ENCODE assay signal across 32 mouse cellular contexts in the genomic region with DNA sequence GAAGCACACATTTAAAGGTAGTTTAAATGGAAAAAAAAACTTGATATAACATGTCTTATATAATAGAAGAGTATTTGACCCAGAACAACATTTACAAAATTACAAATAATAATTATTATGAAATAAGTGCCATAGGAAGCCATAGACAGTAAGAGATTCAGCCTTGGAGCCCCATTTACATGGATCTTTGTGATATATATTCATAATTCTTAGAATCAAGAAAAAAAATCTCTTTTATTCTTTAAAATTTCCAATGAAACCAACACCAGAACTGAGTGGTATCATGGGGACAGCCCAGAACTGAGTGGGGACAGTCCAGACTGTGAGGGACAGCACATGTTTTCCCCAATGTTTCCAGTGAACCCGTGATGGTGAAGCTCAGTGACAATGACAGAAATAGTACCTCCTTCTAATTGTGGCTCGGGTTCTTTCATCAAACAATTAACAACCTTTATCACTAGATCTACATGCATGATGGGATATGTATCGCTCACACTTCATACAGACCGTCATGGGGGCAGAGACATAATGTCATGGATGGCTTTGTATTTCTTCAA.
"Had no signal": no experiment of that assay in that cellular context is flagged by ENCODE, and none has a peak within 500 bp of the region (broad histone marks: within the 10 kb centered on the region; RNA-seq: fewer than 3 reads in every experiment).

No protein-coding gene starts in this region.

- DNase-seq: heart, postnatal 10 days; heart, postnatal 14 days; heart, postnatal 36 days; heart, postnatal 4 days; kidney, adult 11 months; kidney, adult 18-20 months; kidney, adult 2 months; kidney, adult 8-10 months; kidney, adult 9 months; kidney, postnatal 10 days; kidney, postnatal 14 days; kidney, postnatal 25 days; kidney, postnatal 36 days; kidney, postnatal 4 days; layer of hippocampus, adult 9-11 months; layer of hippocampus, postnatal 36 days had no signal

- H3K9ac ChIP-seq: heart, embryonic 12.5 days; heart, embryonic 13.5 days; heart, embryonic 15.5 days; hindbrain, embryonic 12.5 days; hindbrain, embryonic 13.5 days; hindbrain, embryonic 14.5 days; hindbrain, embryonic 15.5 days; intestine, embryonic 15.5 days; kidney, embryonic 15.5 days had no signal

- H3K27me3 ChIP-seq: heart, embryonic 12.5 days; heart, embryonic 13.5 days; heart, embryonic 15.5 days; hindbrain, embryonic 15.5 days; intestine, embryonic 15.5 days; kidney, embryonic 15.5 days had no signal

- H3K9me3 ChIP-seq: heart, embryonic 12.5 days; heart, embryonic 13.5 days; heart, embryonic 15.5 days; hindbrain, embryonic 10.5 days; hindbrain, embryonic 12.5 days; hindbrain, embryonic 13.5 days; hindbrain, embryonic 15.5 days; intestine, embryonic 15.5 days; kidney, embryonic 15.5 days had no signal

- H3K36me3 ChIP-seq: heart, embryonic 12.5 days; heart, embryonic 13.5 days; heart, embryonic 15.5 days; hindbrain, embryonic 10.5 days; hindbrain, embryonic 12.5 days; hindbrain, embryonic 13.5 days; hindbrain, embryonic 15.5 days; intestine, embryonic 15.5 days; kidney, embryonic 15.5 days had no signal

- ATAC-seq: hindbrain, embryonic 16.5 days; hindbrain, postnatal 0 days had no signal

- H3K4me2 ChIP-seq: heart, embryonic 11.5 days; heart, embryonic 12.5 days; heart, embryonic 13.5 days; heart, embryonic 15.5 days; hindbrain, embryonic 12.5 days; hindbrain, embryonic 13.5 days; hindbrain, embryonic 14.5 days; hindbrain, embryonic 15.5 days; intestine, embryonic 15.5 days; kidney, embryonic 15.5 days had no signal

- H3K27ac ChIP-seq: heart, embryonic 13.5 days; heart, embryonic 15.5 days; hindbrain, embryonic 10.5 days; hindbrain, embryonic 12.5 days; hindbrain, embryonic 13.5 days; hindbrain, embryonic 14.5 days; hindbrain, embryonic 15.5 days; hindbrain, postnatal 0 days; intestine, embryonic 15.5 days; kidney, embryonic 15.5 days; kidney, postnatal 0 days; layer of hippocampus, adult 2 months; left cerebral cortex, adult 2 months had no signal

- H3K4me3 ChIP-seq: heart, embryonic 12.5 days; heart, embryonic 13.5 days; heart, embryonic 15.5 days; hindbrain, embryonic 10.5 days; hindbrain, embryonic 12.5 days; hindbrain, embryonic 13.5 days; hindbrain, embryonic 15.5 days; intestine, embryonic 15.5 days; kidney, embryonic 15.5 days; layer of hippocampus, adult 2 months; left cerebral cortex, adult 2 months had no signal
